Mouse (Mus musculus) liver, postnatal 0 days (tissue): ENCODE measurements around the gene Uqcc3. TPM values are rescaled to one million over a fixed set of nuclear protein-coding genes. Genes with fewer than 3 reads are reported as not detected.
"Not testable (repeated sequence)": the region's sequence is repeated elsewhere in the genome, so short reads cannot be mapped to it uniquely, and the experiment has no call there.

Source experiments
- ATAC-seq: fragments of 200-750 bp; cut with Nextera tagmentation; 2 replicates; pipeline ENCODE4 v1.8.0; 2017; ENCODE audit warnings: mild to moderate bottlenecking, moderate library complexity
- DNase-seq: peaks from one replicate; pipeline ENCODE4 v3.0.0-alpha.2; 2016
- H3K27ac ChIP-seq: fragments of 300-500 bp; sonication (generic); 2 replicates; pipeline ENCODE4 v1.5.1; 2014; ENCODE audit warnings: antibody characterized with exemption, moderate library complexity, mild to moderate bottlenecking, low read depth
- H3K27me3 ChIP-seq: fragments of 300-500 bp; sonication (generic); 2 replicates; pipeline ENCODE4 v1.6.1; 2014; ENCODE audit warnings: low read length, control low read depth, mixed read lengths; ENCODE audit not compliant: insufficient read depth
- H3K36me3 ChIP-seq: fragments of 300-500 bp; sonication (generic); replicated peaks from 2 replicates; pipeline ENCODE4 v1.6.1; 2014; ENCODE audit warnings: mild to moderate bottlenecking, control low read depth, low read length, moderate library complexity, mixed read lengths; ENCODE audit not compliant: insufficient read depth
- H3K4me1 ChIP-seq: fragments of 300-500 bp; sonication (generic); 2 replicates; pipeline ENCODE4 v1.6.1; 2014; ENCODE audit warnings: antibody characterized with exemption, mild to moderate bottlenecking, control low read depth; ENCODE audit not compliant: insufficient read depth
- H3K4me2 ChIP-seq: fragments of 300-500 bp; sonication (generic); 2 replicates; pipeline ENCODE4 v1.6.1; 2014; ENCODE audit warnings: low read depth, mild to moderate bottlenecking, low read length, moderate library complexity, mixed read lengths
- H3K4me3 ChIP-seq: fragments of 300-500 bp; sonication (generic); 2 replicates; pipeline ENCODE4 v1.5.1; 2014; ENCODE audit warnings: low read depth, low read length
- H3K9ac ChIP-seq: fragments of 300-500 bp; sonication (generic); replicated peaks from 2 replicates; pipeline ENCODE4 v1.6.1; 2014; ENCODE audit warnings: mild to moderate bottlenecking, moderate library complexity
- H3K9me3 ChIP-seq: fragments of 300-500 bp; sonication (generic); 2 replicates; pipeline ENCODE4 v1.6.1; 2016; ENCODE audit warnings: mild to moderate bottlenecking, control low read depth, low read length, mixed read lengths
- CTCF ChIP-seq: sonication (generic); IDR thresholded peaks from 2 replicates; pipeline ENCODE4 v1.5.1; 2016; ENCODE audit warnings: antibody characterized with exemption, low read depth
- EP300 ChIP-seq: IDR thresholded peaks from 2 replicates; pipeline ENCODE4 v1.6.1; 2016; ENCODE audit warnings: antibody characterized with exemption, low read depth, mild to moderate bottlenecking
- WGBS: fragments of 180-500 bp; shearing (Covaris S2); extraction: QIAGEN DNeasy Blood & Tissue Kit; methylation state at CpG from one replicate; pipeline ENCODE4 v1.1.7; 2014; ENCODE audit not compliant: insufficient replicate concordance; 5-methylcytosine and 5-hydroxymethylcytosine counted together
- polyA plus RNA-seq: library from polyadenylated mRNA; unstranded; fragments of >200 nt; fragmentation: Nextera tagmentation; extraction: Ambion mirVana; gene quantifications from 2 replicates; pipeline ENCODE4 v1.2.1, GENCODE M21; 2015

Gene Uqcc3
- polyA plus RNA-seq, 1 experiment from 2014 or later: 48.6 TPM

GRCm38 (mm10) chr19:8897865-8898495 is 17.3 kb upstream of the Uqcc3 start, which contains the start of gene Ganab:
Gene Ganab, plus strand, starts transcription at chr19:8898071.
- peak within 1 kb of the TSS; percentile 97 for H3K9ac ChIP-seq
- DNase-seq: peak; percentile 98
- peak within 1 kb of the TSS; percentile 98 for H3K4me3 ChIP-seq
- WGBS: under 1% methylated on average over 53 of the region's 53 CpGs
- peak; percentile 99 for ATAC-seq
- H3K27me3 ChIP-seq: no peaks in the 10 kb centered on the region
- peaks cover 41% of the 10 kb centered on the region for H3K4me1 ChIP-seq
- H3K9me3 ChIP-seq: no peaks in the 10 kb centered on the region
- H3K4me2 ChIP-seq: peak within 1 kb of the TSS; percentile 94
- H3K36me3 ChIP-seq: peaks cover 12% of the 10 kb centered on the region
- peak; percentile 32 for TF ChIP-seq CTCF
- TF ChIP-seq EP300: 0 out of 2 replicates have a peak, but pooled peaks have one; percentile 37
- H3K27ac ChIP-seq: peak within 1 kb of the TSS; percentile 97

DNA sequence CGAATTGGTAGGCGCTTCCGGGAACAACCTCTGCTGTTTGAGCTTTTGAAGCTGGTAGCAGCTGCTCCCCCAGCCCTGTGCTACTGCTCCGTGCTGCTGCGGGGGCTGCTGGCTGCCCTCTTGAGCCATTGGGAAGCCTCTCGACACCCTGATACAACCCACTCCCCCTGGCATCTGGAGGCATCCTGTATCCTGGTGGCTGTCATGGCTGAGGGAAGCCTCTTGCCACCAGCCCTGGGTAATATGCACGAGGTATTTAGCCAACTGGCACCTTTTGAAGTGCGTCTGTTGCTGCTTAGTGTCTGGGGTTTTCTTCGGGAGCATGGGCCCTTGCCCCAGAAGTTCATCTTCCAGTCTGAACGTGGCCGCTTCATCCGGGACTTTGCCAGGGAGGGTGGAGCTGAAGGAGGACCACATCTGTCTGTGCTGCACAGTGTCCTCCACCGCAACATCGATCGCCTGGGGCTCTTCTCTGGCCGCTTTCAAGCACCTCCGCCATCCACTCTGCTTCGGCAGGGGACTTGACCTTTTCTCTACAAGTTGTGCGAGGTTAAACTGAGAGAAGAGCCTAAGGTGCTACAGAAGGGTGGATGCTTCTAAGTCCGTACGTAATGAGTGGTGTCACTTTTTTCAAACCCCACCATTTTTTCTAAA is 16.6 kb upstream of the Uqcc3 start:
- Histone ChIP-seq H3K9ac (peak overlapping the region; percentile 67), H3K4me1 (peaks cover 41% of the 10 kb centered on the region), H3K4me2 (peak overlapping the region; percentile 94), H3K4me3 (peak overlapping the region; percentile 98), H3K27ac (peak overlapping the region; percentile 85)
- not testable (repeated sequence) for H3K9me3 ChIP-seq, H3K27me3 ChIP-seq, H3K36me3 ChIP-seq
- ATAC-seq (peak; percentile 52), DNase-seq (peak; percentile 62)
- WGBS: 32% methylated on average over 21 of the region's 21 CpGs

- H3K36me3 ChIP-seq, H3K9me3 ChIP-seq, H3K27ac ChIP-seq, DNase-seq, H3K27me3 ChIP-seq, H3K4me3 ChIP-seq, ATAC-seq, H3K9ac ChIP-seq, H3K4me2 ChIP-seq: not testable (repeated sequence)
- 77% methylated on average over 5 of the region's 5 CpGs for WGBS
- peaks cover 37% of the 10 kb centered on the region for H3K4me1 ChIP-seq
These were observed 15.5 kb upstream of the Uqcc3 start for GRCm38 (mm10) chr19:8896231-8896630.

GRCm38 (mm10) chr19:8895397-8895960 is 14.8 kb upstream of the Uqcc3 start:
- Histone ChIP-seq H3K4me1 (peaks cover 34% of the 10 kb centered on the region), H3K27ac (no peak overlapping the region), H3K9ac (no peak overlapping the region), H3K4me3 (no peak overlapping the region), H3K27me3 (no peaks in the 10 kb centered on the region), H3K9me3 (no peaks in the 10 kb centered on the region), H3K4me2 (no peak overlapping the region), H3K36me3 (peaks cover 13% of the 10 kb centered on the region; the same call in 1 of the 2 replicates)
- ATAC-seq (no peak), DNase-seq (no peak)
- TF ChIP-seq EP300: no peak
- TF ChIP-seq CTCF: no peak
- 91% methylated on average over 9 of the region's 9 CpGs for WGBS

GRCm38 (mm10) chr19:8892829-8893766 is 12.4 kb upstream of the Uqcc3 start, which contains the start of gene Ints5:
Gene Ints5, plus strand, starts transcription at chr19:8893005.
- H3K4me3 ChIP-seq: peak within 1 kb of the TSS; percentile 91
- DNase-seq (peak; percentile 89), ATAC-seq (peak; percentile 56)
- TF ChIP-seq EP300: no peak
- no peak for TF ChIP-seq CTCF
- no peaks in the 10 kb centered on the region for H3K27me3 ChIP-seq
- WGBS: under 1% methylated on average over 51 of the region's 54 CpGs
- H3K4me2 ChIP-seq: peak within 1 kb of the TSS; percentile 92
- peaks cover 26% of the 10 kb centered on the region for H3K4me1 ChIP-seq
- H3K27ac ChIP-seq: peak within 1 kb of the TSS; percentile 66
- peak within 1 kb of the TSS; percentile 93 for H3K9ac ChIP-seq
- H3K36me3 ChIP-seq: peaks cover 16% of the 10 kb centered on the region; the same call in 1 of the 2 replicates
- H3K9me3 ChIP-seq: no peaks in the 10 kb centered on the region
